Mouse (Mus musculus): ENCODE data around the gene Pla2g1b. TPM values are rescaled to one million over a fixed set of nuclear protein-coding genes. Genes with fewer than 3 reads are reported as not detected.

The Pla2g1b gene
- polyA plus RNA-seq, 1 experiment from 2014 or later = not detected

DNA sequence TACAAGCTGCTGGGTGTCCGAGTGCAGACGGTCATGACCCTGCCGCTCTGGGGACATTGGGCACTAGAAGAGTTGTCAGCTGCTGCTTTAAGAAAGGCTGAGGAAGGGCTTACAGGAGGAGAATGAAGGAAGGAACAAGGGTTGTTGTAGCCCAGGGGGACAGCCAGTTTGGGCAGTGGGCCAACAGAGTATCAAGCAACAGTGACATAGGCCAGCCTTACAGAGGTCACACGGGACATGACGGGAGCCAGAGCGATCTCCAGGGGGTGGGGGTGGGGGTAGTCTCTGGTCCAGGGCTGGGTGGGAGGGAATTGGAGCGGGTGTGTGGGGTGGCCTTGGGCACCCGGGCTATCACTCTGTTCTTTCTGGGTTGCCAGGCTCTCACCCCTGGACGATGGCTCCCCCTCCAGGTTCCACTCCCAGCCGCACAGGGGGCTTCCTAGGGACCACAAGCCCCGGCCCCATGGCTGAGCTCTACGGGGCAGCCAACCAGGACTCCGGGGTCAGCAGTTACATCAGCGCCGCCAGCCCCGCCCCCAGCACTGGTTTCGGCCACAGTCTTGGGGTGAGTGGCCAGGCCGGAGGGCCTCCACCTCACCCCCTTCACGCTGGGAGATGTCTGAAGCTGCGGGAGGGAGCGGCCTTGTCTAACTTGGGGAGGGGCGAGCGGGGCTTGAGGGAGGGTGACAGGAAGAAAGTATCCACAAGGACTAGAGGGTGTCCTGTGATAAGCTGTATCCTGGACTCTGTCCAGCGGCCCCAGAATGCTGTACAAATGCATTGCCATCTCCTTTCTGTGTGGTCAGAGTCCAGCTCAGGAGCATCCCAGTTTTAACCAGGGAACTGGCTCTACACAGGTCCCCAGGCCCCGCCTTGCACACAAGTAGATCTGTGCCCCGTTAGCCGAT is 15.4 kb upstream of the Pla2g1b start:
- Histone ChIP-seq H3K9ac (no peak overlapping the region), H3K27ac (no peak overlapping the region), H3K36me3 (peaks cover 58% of the 10 kb centered on the region), H3K27me3 (no peaks in the 10 kb centered on the region), H3K4me2 (no peak overlapping the region), H3K4me3 (no peak overlapping the region), H3K9me3 (no peaks in the 10 kb centered on the region), H3K4me1 (no peaks in the 10 kb centered on the region)
- no peak for ATAC-seq (ENCODE audit: insufficient number of reproducible peaks, low FRiP score, low TSS enrichment, low read depth)
- 92% methylated on average over 27 of the region's 27 CpGs for WGBS

DNA sequence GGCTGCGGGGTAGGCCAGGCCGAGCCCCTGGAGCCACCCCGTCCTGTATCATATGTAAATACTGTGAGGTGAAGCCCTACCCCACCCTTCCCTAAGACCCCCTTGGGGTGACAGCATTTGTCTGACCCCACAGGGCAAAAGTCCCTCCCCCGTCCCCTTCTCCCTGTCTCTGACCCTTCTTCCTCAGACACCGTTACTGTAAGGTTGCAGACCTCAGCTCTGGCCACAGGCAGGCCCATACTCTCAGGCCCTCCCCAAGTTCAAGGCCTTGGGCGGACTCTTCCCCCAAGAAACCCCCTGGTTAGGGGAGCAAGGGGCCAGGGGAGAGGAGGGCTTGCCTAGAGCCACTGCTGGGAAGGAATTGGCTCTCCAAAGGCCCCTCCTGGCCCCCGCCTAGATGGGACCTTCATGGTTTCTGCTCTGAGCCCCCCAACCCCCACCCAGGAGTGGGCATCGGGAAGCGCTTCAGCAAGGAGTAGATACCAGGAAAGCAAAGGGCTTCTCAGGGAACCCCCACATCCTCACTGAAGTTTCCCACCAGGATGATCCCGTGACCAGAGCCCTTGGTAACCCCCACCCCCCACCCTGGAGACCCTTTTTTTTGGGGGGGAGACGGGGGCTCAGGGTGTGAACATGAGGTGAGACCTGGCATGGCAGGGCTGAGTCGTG is 11.5 kb upstream of the Pla2g1b start:
- no peaks in the 10 kb centered on the region for H3K27me3 ChIP-seq
- H3K4me2 ChIP-seq = no peak overlapping the region
- WGBS = 80% methylated on average over 12 of the region's 12 CpGs
- H3K4me1 ChIP-seq = no peaks in the 10 kb centered on the region
- no peak; the same call in 1 of the 2 replicates for ATAC-seq (ENCODE audit: insufficient number of reproducible peaks, low FRiP score, low TSS enrichment, low read depth)
- no peak overlapping the region for H3K27ac ChIP-seq
- peaks cover 32% of the 10 kb centered on the region for H3K36me3 ChIP-seq
- H3K9me3 ChIP-seq = no peaks in the 10 kb centered on the region
- no peak overlapping the region for H3K4me3 ChIP-seq
- H3K9ac ChIP-seq = no peak overlapping the region

DNA sequence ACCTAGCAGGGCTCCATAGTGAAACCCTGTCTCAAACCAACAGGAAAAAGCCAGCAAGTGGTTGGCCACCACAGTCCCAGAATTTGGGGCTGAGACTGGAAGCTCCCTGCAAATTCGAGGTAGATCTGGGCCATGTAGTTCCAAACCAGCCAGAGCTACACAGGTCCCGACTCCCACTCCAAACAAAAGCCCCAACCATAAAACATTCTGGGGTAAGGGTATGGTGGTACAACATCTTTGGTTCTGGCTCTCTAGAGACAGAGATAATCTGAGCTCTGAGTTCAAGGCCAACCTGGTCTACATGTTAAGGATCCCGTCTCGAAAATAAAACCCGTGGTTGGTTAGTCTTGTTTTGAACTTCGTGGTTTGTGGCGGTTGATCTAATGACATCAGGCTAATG is 10.2 kb upstream of the Pla2g1b start:
- no peak overlapping the region for H3K4me3 ChIP-seq
- WGBS = 80% methylated on average over 7 of the region's 7 CpGs

DNA sequence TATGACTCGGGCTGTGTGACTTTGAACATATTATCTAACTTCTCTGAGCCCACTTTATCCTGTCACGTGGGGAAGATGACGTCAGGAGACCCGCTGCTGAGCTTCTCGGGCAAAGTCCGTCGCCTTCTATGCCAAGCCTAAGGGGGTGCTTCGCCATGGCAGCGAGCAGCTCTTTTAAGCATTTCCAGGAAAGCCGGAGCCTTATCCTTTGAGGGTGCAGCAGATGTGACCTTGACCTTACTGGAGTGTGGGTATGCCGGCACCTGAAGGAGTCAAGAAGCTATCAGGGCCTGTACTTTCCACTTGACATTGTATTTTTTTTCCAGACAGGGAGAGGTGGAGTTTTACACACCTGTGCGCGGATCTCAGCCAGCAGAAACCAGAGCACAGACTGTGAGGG is 7.1 kb upstream of the Pla2g1b start:
- no peaks in the 10 kb centered on the region for H3K4me1 ChIP-seq
- H3K27me3 ChIP-seq = no peaks in the 10 kb centered on the region
- no peaks in the 10 kb centered on the region for H3K9me3 ChIP-seq
- H3K4me3 ChIP-seq = no peak overlapping the region
- no peak overlapping the region for H3K4me2 ChIP-seq
- peaks cover 3% of the 10 kb centered on the region; the same call in 1 of the 2 replicates for H3K36me3 ChIP-seq
- WGBS = 67% methylated on average over 13 of the region's 13 CpGs
- no peak for ATAC-seq (ENCODE audit: insufficient number of reproducible peaks, low FRiP score, low TSS enrichment, low read depth)
- no peak overlapping the region for H3K27ac ChIP-seq
- no peak overlapping the region for H3K9ac ChIP-seq

More for the DNA sequence above, 10.2 kb upstream of the Pla2g1b start:
- H3K27me3 ChIP-seq = no peaks in the 10 kb centered on the region
- H3K9ac ChIP-seq = no peak overlapping the region
- peaks cover 23% of the 10 kb centered on the region for H3K36me3 ChIP-seq
- H3K9me3 ChIP-seq = no peaks in the 10 kb centered on the region
- H3K4me1 ChIP-seq = no peaks in the 10 kb centered on the region
- H3K4me2 ChIP-seq = no peak overlapping the region
- no peak for ATAC-seq (ENCODE audit: insufficient number of reproducible peaks, low FRiP score, low TSS enrichment, low read depth)
- no peak overlapping the region for H3K27ac ChIP-seq

DNA sequence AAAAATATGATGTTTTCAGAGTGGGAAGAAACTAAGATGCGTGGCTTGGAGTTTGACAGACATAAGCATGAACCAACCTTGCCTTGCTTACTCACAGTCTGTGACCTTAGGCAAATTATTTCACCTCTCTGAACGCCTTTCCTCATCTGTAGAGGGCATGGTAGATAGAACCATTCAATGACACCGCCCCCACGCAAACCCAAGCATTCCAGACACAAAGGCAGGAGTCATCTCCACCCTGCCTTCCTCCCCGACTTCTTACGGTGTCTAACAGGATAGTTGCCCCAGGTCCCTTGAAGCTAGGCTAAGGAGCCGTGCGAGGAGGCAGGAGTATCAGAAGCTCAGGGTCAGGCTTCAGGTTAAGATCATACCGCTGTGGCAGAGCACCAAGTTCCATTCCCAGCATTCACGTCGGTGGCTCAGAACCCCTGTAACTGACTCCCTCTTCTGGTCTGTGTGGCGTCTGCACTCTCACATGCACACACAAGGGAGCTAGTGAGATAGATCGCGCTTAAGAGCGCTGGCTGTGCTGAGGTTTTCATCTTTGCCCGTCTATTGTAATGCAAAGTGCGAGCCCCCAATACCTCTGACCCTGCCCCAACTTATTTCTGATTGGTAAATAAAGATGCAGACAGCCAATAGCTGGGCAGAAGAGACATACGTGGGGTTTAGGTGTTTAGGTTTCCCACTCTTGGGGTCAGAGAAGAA is 1.5 kb upstream of the Pla2g1b start:
- no peaks in the 10 kb centered on the region for H3K36me3 ChIP-seq
- H3K4me2 ChIP-seq = no peak overlapping the region
- no peaks in the 10 kb centered on the region for H3K27me3 ChIP-seq
- no peaks in the 10 kb centered on the region for H3K4me1 ChIP-seq
- H3K27ac ChIP-seq = no peak overlapping the region
- H3K9ac ChIP-seq = no peak overlapping the region
- 78% methylated on average over 18 of the region's 18 CpGs for WGBS
- H3K9me3 ChIP-seq = no peaks in the 10 kb centered on the region
- no peak overlapping the region for H3K4me3 ChIP-seq
- ATAC-seq (ENCODE audit: insufficient number of reproducible peaks, low FRiP score, low TSS enrichment, low read depth) = no peak

DNA sequence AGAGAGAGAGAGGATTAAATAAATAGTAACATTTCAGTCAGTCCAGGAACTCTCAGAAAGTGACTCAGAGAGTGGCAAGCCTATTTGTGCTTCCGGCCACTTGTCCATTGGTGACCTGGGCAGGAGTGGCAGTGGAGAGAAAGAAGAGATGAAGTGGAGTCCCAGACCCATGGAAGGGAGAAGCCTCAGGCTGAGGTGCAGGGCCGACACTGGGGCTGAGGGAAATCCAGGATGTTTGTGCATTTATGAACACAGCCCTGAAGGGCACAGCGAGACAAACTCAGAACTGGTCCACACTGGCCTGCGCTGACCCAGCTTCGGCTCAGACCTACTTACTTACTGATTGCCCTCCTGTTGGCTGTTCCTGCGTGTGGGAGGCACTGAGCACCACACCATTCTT is 3.7 kb downstream of the Pla2g1b start:
- Histone ChIP-seq H3K4me3 (no peak overlapping the region), H3K27ac (no peak overlapping the region), H3K36me3 (no peaks in the 10 kb centered on the region), H3K4me1 (no peaks in the 10 kb centered on the region), H3K9ac (no peak overlapping the region), H3K9me3 (no peaks in the 10 kb centered on the region), H3K4me2 (no peak overlapping the region), H3K27me3 (no peaks in the 10 kb centered on the region)
- no peak for ATAC-seq (ENCODE audit: insufficient number of reproducible peaks, low FRiP score, low TSS enrichment, low read depth)
- 71% methylated on average over 6 of the region's 6 CpGs for WGBS

DNA sequence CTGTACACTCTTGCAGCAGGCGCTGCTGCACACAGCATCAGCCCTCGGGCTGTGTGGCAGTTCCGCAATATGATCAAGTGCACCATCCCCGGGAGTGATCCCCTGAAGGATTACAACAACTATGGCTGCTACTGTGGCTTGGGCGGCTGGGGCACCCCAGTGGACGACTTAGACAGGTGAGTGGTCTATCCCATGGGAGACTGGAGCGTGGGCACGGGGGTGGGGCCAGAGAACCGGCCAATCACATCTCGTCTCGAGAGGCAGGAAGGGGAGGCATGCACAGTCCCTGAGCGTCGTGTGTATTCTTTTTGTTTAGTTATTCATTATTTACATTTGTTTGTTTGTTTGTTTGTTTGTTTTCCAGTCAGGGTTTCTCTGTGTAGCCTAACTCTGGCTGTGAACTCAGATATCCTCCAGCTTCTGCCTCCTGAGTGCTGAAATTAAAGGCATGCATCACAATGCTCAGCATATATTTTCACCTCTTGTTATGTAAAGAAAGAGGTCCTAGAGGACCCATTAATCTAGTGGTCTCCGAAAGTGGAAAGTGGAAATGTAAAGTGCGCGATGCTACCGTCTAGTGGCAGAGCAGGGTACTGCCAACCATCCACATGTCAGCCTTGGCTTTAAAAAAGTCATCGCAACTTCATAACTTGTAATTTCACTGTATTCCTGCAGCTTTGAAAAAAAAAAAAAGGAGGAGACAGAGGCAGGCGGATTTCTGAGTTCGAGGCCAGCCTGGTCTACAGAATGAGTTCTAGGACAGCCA is 4.9 kb downstream of the Pla2g1b start:
- Histone ChIP-seq H3K9me3 (no peaks in the 10 kb centered on the region), H3K4me3 (no peak overlapping the region), H3K4me1 (peaks cover 6% of the 10 kb centered on the region), H3K4me2 (no peak overlapping the region), H3K27ac (no peak overlapping the region), H3K36me3 (no peaks in the 10 kb centered on the region), H3K9ac (no peak overlapping the region), H3K27me3 (no peaks in the 10 kb centered on the region)
- ATAC-seq (ENCODE audit: insufficient number of reproducible peaks, low FRiP score, low TSS enrichment, low read depth) = 0 out of 2 replicates have a peak, but pooled peaks have one; percentile 28
- WGBS = 37% methylated on average over 20 of the region's 20 CpGs

DNA sequence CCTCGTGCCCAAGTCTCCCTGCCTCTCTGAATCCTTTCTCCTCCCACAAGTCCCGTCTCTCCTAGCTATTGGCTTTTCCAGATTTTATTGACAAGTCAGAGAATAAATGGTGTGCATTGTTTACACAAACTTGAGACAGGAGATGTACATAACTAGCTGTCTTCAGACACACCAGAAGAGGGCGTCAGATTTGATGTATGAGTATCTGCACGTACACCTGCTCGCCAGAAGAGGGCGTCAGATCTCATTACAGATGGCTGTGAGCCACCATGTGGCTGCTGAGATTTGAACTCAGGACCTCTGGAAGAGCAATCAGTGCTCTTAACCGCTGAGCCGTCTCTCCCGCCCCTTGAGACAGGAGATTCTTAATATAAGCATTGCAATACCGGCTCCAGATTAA is 7.1 kb downstream of the Pla2g1b start:
- 70% methylated on average over 10 of the region's 10 CpGs for WGBS
- no peak overlapping the region for H3K27ac ChIP-seq
- peaks cover 10% of the 10 kb centered on the region for H3K4me1 ChIP-seq
- no peaks in the 10 kb centered on the region for H3K9me3 ChIP-seq
- H3K4me2 ChIP-seq = no peak overlapping the region
- H3K27me3 ChIP-seq = no peaks in the 10 kb centered on the region
- H3K4me3 ChIP-seq = no peak overlapping the region
- no peak for ATAC-seq (ENCODE audit: insufficient number of reproducible peaks, low FRiP score, low TSS enrichment, low read depth)
- H3K9ac ChIP-seq = no peak overlapping the region
- peaks cover 5% of the 10 kb centered on the region; the same call in 1 of the 2 replicates for H3K36me3 ChIP-seq

DNA sequence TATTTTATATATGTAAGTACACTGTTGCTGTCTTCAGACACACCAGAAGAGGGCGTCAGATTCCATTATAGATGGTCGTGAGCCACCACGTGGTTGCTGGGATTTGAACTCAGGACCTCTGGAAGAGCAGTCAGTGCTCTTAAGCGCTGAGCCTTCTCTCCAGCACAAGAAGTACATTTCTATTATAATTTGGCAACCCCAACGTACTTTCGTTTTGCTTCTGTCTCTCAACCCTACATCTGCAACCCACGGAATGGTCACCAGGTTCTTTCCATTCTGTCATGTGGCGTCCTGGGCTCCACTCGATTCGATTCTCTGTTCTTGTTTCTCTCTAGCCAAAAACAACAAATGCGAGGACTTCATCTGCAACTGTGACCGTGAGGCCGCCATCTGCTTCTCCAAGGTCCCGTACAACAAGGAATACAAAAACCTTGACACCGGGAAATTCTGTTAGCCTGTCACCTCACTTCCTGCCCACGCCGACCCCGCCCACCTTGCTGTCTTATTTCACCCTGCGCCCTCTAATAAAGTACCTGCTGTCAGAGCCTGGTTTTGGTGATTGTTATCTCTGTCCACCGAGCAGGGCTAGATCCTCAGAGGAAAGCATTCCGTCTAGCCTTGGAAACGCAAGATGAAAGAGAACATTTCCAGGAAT is 8.2 kb downstream of the Pla2g1b start:
- Histone ChIP-seq H3K36me3 (peaks cover 6% of the 10 kb centered on the region; the same call in 1 of the 2 replicates), H3K9ac (no peak overlapping the region), H3K4me2 (no peak overlapping the region), H3K9me3 (no peaks in the 10 kb centered on the region), H3K4me1 (peaks cover 10% of the 10 kb centered on the region), H3K4me3 (no peak overlapping the region), H3K27ac (no peak overlapping the region), H3K27me3 (no peaks in the 10 kb centered on the region)
- 66% methylated on average over 22 of the region's 22 CpGs for WGBS
- no peak for ATAC-seq (ENCODE audit: insufficient number of reproducible peaks, low FRiP score, low TSS enrichment, low read depth)

DNA sequence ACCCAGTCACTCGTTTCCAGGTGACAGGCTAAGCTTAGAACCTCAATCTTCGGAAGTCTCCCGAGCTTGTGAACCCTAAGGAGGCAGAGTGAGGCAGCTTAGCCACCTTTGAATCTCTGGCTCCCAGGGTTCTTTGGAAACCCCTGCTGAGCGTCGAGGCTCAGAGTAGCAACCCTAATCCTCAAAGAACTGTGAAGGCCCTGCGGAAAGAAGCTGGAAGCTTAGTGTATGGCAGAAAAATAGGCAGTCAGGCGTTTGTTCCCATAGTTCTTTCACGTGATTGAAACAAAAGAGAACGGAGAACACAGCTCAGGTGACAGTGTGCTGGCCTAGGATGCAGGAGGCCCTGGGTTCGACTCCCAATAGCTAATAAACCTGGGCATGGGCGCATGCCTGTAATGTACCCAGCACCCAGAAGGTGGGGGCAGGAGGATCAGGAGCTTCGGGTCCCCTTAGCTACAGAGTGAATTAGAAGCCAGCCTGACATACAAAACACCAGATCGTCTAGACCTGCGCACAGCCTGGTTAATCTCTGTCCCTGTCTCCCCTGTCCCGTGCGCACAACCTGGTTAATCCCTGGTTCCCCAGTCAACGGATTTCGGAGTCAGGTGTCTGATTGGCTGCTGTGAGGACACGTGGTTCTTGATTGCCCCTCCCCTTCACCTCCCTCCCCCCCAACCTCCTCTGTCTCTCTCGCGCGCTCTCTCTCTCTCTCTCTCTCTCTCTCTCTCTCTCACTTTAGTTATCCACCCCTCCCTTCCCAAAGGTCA is 9.5 kb downstream of the Pla2g1b start:
- WGBS = 18% methylated on average over 22 of the region's 22 CpGs
- no peaks in the 10 kb centered on the region for H3K9me3 ChIP-seq
- peaks cover 9% of the 10 kb centered on the region; the same call in 1 of the 2 replicates for H3K36me3 ChIP-seq
- peak overlapping the region; percentile 59 for H3K4me2 ChIP-seq
- peak overlapping the region; percentile 42 for H3K4me3 ChIP-seq
- H3K4me1 ChIP-seq = peaks cover 13% of the 10 kb centered on the region
- peak; percentile 62; the same call in 1 of the 2 replicates for ATAC-seq (ENCODE audit: insufficient number of reproducible peaks, low FRiP score, low TSS enrichment, low read depth)
- H3K9ac ChIP-seq = 0 out of 2 replicates have a peak overlapping the region, but pooled peaks have one; percentile 39
- 0 out of 2 replicates have a peak overlapping the region, but pooled peaks have one; percentile 23 for H3K27ac ChIP-seq
- H3K27me3 ChIP-seq = no peaks in the 10 kb centered on the region

All from limb, embryonic 15.5 days (tissue).